Mouse (Mus musculus) ES-Bruce4 (cell line): ENCODE measurements around the gene Tspan31.

Experiments used
- CTCF ChIP-seq: IDR thresholded peaks from one replicate; pipeline ENCODE4 v1.8.1; 2011; ENCODE audit warnings: low read depth, low read length
- EP300 ChIP-seq: IDR thresholded peaks from 2 replicates; pipeline ENCODE4 v1.6.1; 2011; ENCODE audit warnings: low read depth, low read length; ENCODE audit not compliant: insufficient read depth
- POLR2A ChIP-seq: IDR thresholded peaks from one replicate; pipeline ENCODE4 v1.8.1; 2011; ENCODE audit warnings: low read length; ENCODE audit not compliant: insufficient read depth

- TF ChIP-seq CTCF (peak; percentile 14), EP300 (no peak), POLR2A (no peak)
Measured at GRCm38 (mm10) chr10:127111001-127111887, 41.2 kb upstream of the Tspan31 start.
